Mouse (Mus musculus) effector memory CD4-positive, alpha-beta T cell, adult 5 months (primary cell): Measurements from ENCODE around the gene Ints6l. TPM values are rescaled to one million over a fixed set of nuclear protein-coding genes. Genes with fewer than 3 reads are reported as not detected.

Experiments used
- polyA plus RNA-seq: library from polyadenylated mRNA; unstranded; fragments of 100-300 nt; shearing (Covaris generic); gene quantifications from one replicate; pipeline ENCODE4 v1.2.1, GENCODE M21; 2017

Ints6l gene
- polyA plus RNA-seq: 33.9 TPM

DNA sequence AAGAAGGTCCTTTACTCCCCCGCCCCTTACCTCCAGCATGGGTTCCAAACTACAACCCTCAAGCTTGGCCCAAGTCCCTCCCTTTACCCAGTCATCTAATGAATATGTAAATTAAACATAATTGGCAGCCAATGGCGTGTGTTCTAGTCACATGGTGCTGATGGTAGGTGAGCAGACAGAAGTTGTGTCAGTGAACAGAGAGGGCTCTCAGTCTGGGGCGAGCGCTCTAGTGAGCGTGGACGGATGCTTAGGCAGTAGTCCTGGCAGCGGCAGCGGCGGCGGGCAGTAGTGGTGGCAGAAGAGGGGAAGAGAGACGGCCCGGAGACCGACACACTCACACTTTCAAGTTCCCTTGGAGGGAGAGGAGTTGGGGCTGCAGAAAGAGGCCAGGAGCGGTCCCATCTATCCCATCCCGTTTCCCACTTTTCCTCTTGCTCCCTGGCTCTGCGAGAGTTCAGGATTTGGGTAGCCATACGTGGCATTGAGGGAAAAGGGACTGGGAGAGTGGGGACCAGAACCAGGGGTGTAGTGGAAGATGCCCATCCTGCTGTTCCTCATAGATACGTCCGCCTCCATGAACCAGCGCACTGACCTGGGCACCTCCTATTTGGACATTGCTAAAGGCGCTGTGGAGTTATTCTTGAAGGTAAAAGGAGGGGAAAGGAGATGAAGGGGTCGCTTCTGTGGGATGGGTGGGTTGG lies at the start of gene Ints6l:
TSS of gene Ints6l (plus strand) at position 187 of the 701 bp plus-strand sequence.

DNA sequence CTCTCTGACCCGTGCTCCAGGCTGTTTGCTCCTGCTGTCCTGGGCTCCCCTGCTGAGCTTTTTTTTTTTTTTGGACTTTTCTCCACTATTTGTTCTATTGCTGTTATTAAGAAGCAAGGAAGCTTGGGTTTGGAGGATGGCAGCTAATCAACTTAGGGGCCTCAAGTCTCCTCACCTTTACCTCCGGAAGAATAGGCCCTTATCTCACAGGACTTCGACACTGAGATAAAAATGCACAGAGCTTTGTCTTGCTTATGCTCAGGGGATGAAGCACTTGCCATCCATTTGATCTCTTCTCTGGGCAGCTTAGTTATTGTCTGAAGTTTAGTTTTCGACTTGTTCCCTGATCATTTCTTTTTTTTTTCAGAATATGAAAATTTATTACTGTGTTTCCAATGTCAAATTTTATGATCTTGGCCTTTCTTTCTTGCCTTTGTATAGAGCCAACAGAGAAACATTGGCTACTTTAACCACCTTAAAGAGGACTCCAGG lies 7.1 kb upstream of the Ints6l start, which contains the start of gene Gm2174:
TSS of gene Gm2174 (plus strand) at position 442 of the 492 bp plus-strand sequence.

GRCm38 (mm10) chrX:56524442-56524841 lies 69.8 kb downstream of the Ints6l start, which contains the start of gene Gm10477:
Gene Gm10477, plus strand, starts transcription at chrX:56524742.

GRCm38 (mm10) chrX:56549506-56549905 lies 94.8 kb downstream of the Ints6l start, which contains the start of gene Gm648:
Gene Gm648, minus strand, starts transcription at chrX:56549606.

Other genes with a start within 250 kb of the Ints6l start
- gene Gm773, start 242.0 kb upstream of the Ints6l start, polyA plus RNA-seq: not detected
- not detected for gene Zfp449, start 108.5 kb upstream of the Ints6l start, polyA plus RNA-seq
- 0.67 TPM for gene Smim10l2a, start 80.3 kb upstream of the Ints6l start, polyA plus RNA-seq
- gene Gm2174, start 6.9 kb upstream of the Ints6l start, polyA plus RNA-seq: not detected
- not detected for gene Gm10477, start 69.9 kb downstream of the Ints6l start, polyA plus RNA-seq
- gene Gm648, start 94.7 kb downstream of the Ints6l start, polyA plus RNA-seq: not detected
- 7.6 TPM for gene Mmgt1, start 143.2 kb downstream of the Ints6l start, polyA plus RNA-seq
- gene Slc9a6, start 154.9 kb downstream of the Ints6l start, polyA plus RNA-seq: 11.9 TPM